Mouse (Mus musculus) intestine, embryonic 14.5 days (tissue): ENCODE data around the gene Smarca4. TPM values are rescaled to one million over a fixed set of nuclear protein-coding genes. Genes with fewer than 3 reads are reported as not detected.
A peak's percentile ranks its signal among the peaks of the same experiment; 100 is the strongest.

Source experiments
- ATAC-seq: fragments of 200-750 bp; cut with Nextera tagmentation; replicated peaks from 2 replicates; pipeline ENCODE4 v1.8.0; 2017; ENCODE audit warnings: low read depth, moderate number of reproducible peaks, moderate TSS enrichment, moderate library complexity; ENCODE audit not compliant: low FRiP score, low TSS enrichment
- DNase-seq: peaks from one replicate; pipeline ENCODE4 v3.0.0-alpha.2; 2018; ENCODE audit warnings: low spot score
- H3K27ac ChIP-seq: fragments of 300-500 bp; sonication (generic); 2 replicates; pipeline ENCODE4 v1.5.1; 2014; ENCODE audit warnings: low read depth, mild to moderate bottlenecking, control low read depth
- H3K27me3 ChIP-seq: fragments of 300-500 bp; sonication (generic); replicated peaks from 2 replicates; pipeline ENCODE4 v1.6.1; 2014; ENCODE audit warnings: low read length, control low read depth; ENCODE audit not compliant: control insufficient read depth, insufficient read depth
- H3K36me3 ChIP-seq: fragments of 300-500 bp; sonication (generic); 2 replicates; pipeline ENCODE4 v1.6.1; 2014; ENCODE audit warnings: low read length, control low read depth; ENCODE audit not compliant: control insufficient read depth, insufficient read depth
- H3K4me1 ChIP-seq: fragments of 300-500 bp; sonication (generic); replicated peaks from 2 replicates; pipeline ENCODE4 v1.6.1; 2014; ENCODE audit warnings: low read length, control low read depth, mixed read lengths; ENCODE audit not compliant: control insufficient read depth, insufficient read depth
- H3K4me2 ChIP-seq: fragments of 300-500 bp; sonication (generic); 2 replicates; pipeline ENCODE4 v1.6.1; 2014; ENCODE audit warnings: low read length
- H3K4me3 ChIP-seq: fragments of 300-500 bp; sonication (generic); 2 replicates; pipeline ENCODE4 v1.5.1; 2014; ENCODE audit warnings: low read depth, low read length, control low read depth, mixed read lengths
- H3K9ac ChIP-seq: fragments of 300-500 bp; sonication (generic); 2 replicates; pipeline ENCODE4 v1.6.1; 2014; ENCODE audit warnings: mild to moderate bottlenecking, low read length
- H3K9me3 ChIP-seq: fragments of 300-500 bp; sonication (generic); 2 replicates; pipeline ENCODE4 v1.6.1; 2016; ENCODE audit warnings: low read length, control low read depth; ENCODE audit not compliant: control insufficient read depth
- WGBS: fragments of 180-500 bp; shearing (Covaris S2); extraction: QIAGEN DNeasy Blood & Tissue Kit; methylation state at CpG from one replicate; pipeline ENCODE4 v1.1.7; 2014; 5-methylcytosine and 5-hydroxymethylcytosine counted together
- polyA plus RNA-seq: library from polyadenylated mRNA; unstranded; fragments of >200 nt; fragmentation: Nextera tagmentation; extraction: Ambion mirVana; gene quantifications from 2 replicates; pipeline ENCODE4 v1.2.1, GENCODE M21; 2014

The Smarca4 gene
- polyA plus RNA-seq, 1 experiment from 2014 or later: 92.6 TPM

- ATAC-seq (no peak), DNase-seq (no peak)
- WGBS: 85% methylated on average over 4 of the region's 4 CpGs
- H3K36me3 ChIP-seq: peaks cover 50% of the 10 kb centered on the region
- H3K4me3 ChIP-seq: no peak overlapping the region
- no peak overlapping the region for H3K9ac ChIP-seq
- H3K9me3 ChIP-seq: no peaks in the 10 kb centered on the region
- no peak overlapping the region for H3K27ac ChIP-seq
- H3K4me1 ChIP-seq: no peaks in the 10 kb centered on the region
- no peak overlapping the region for H3K4me2 ChIP-seq
- H3K27me3 ChIP-seq: no peaks in the 10 kb centered on the region
Measured at GRCm38 (mm10) chr9:21706085-21706484, 90.1 kb downstream of the Smarca4 start.

GRCm38 (mm10) chr9:21706586-21707265, 90.8 kb downstream of the Smarca4 start:
- H3K27me3 ChIP-seq: no peaks in the 10 kb centered on the region
- no peak for DNase-seq
- no peaks in the 10 kb centered on the region for H3K9me3 ChIP-seq
- peaks cover 44% of the 10 kb centered on the region for H3K36me3 ChIP-seq
- no peak overlapping the region for H3K4me3 ChIP-seq
- peak; percentile 34; the same call in 1 of the 2 replicates for ATAC-seq
- H3K4me1 ChIP-seq: no peaks in the 10 kb centered on the region
- 89% methylated on average over 8 of the region's 8 CpGs for WGBS
- no peak overlapping the region for H3K4me2 ChIP-seq
- no peak overlapping the region for H3K27ac ChIP-seq
- no peak overlapping the region for H3K9ac ChIP-seq

GRCm38 (mm10) chr9:21709340-21709739, 93.4 kb downstream of the Smarca4 start:
- H3K36me3 ChIP-seq: peaks cover 17% of the 10 kb centered on the region
- no peaks in the 10 kb centered on the region for H3K9me3 ChIP-seq
- no peak overlapping the region for H3K27ac ChIP-seq
- H3K4me1 ChIP-seq: no peaks in the 10 kb centered on the region
- H3K4me3 ChIP-seq: no peak overlapping the region
- ATAC-seq (no peak), DNase-seq (no peak)
- WGBS: 94% methylated on average over 3 of the region's 3 CpGs
- no peak overlapping the region for H3K9ac ChIP-seq
- H3K4me2 ChIP-seq: no peak overlapping the region
- H3K27me3 ChIP-seq: no peaks in the 10 kb centered on the region

- DNase-seq: no peak
- Histone ChIP-seq H3K27me3 (no peaks in the 10 kb centered on the region), H3K4me3 (no peak overlapping the region), H3K9ac (no peak overlapping the region), H3K4me2 (no peak overlapping the region), H3K27ac (peak overlapping the region; percentile 43; the same call in 1 of the 2 replicates), H3K4me1 (no peaks in the 10 kb centered on the region), H3K9me3 (0 out of 2 replicates have a peak, but pooled peaks cover 3% of the 10 kb centered on the region), H3K36me3 (no peaks in the 10 kb centered on the region)
- ATAC-seq: peak; percentile 61; the same call in 1 of the 2 replicates
- WGBS: 44% methylated on average over 4 of the region's 4 CpGs
Measured at GRCm38 (mm10) chr9:21715298-21715697, 99.3 kb downstream of the Smarca4 start.

GRCm38 (mm10) chr9:21717015-21717414, 101.0 kb downstream of the Smarca4 start:
- no peak overlapping the region for H3K27ac ChIP-seq
- WGBS: 85% methylated on average over 2 of the region's 2 CpGs
- ATAC-seq: no peak
- H3K36me3 ChIP-seq: no peaks in the 10 kb centered on the region
- DNase-seq: no peak
- no peak overlapping the region for H3K9ac ChIP-seq
- H3K9me3 ChIP-seq: 0 out of 2 replicates have a peak, but pooled peaks cover 3% of the 10 kb centered on the region
- no peak overlapping the region for H3K4me3 ChIP-seq
- H3K4me2 ChIP-seq: no peak overlapping the region
- H3K4me1 ChIP-seq: 0 out of 2 replicates have a peak, but pooled peaks cover 3% of the 10 kb centered on the region
- no peaks in the 10 kb centered on the region for H3K27me3 ChIP-seq

- WGBS: 77% methylated on average over 2 of the region's 2 CpGs
- no peak for DNase-seq
- ATAC-seq: no peak
Measured at GRCm38 (mm10) chr9:21721036-21721435, 105.1 kb downstream of the Smarca4 start.

GRCm38 (mm10) chr9:21723377-21724146, 107.6 kb downstream of the Smarca4 start, which contains the start of gene Ldlr:
Ldlr (plus strand) TSS chr9:21723483.
- WGBS: under 1% methylated on average over 47 of the region's 47 CpGs
- DNase-seq: peak; percentile 94
- Histone ChIP-seq H3K9ac (peak within 1 kb of the TSS; percentile 72), H3K36me3 (peaks cover 16% of the 10 kb centered on the region), H3K9me3 (no peaks in the 10 kb centered on the region), H3K4me2 (peak within 1 kb of the TSS; percentile 86), H3K27ac (peak within 1 kb of the TSS; percentile 96), H3K4me3 (peak within 1 kb of the TSS; percentile 68), H3K4me1 (peaks cover 23% of the 10 kb centered on the region), H3K27me3 (no peaks in the 10 kb centered on the region)
- peak; percentile 87 for ATAC-seq

More at GRCm38 (mm10) chr9:21721036-21721435, 105.1 kb downstream of the Smarca4 start:
- H3K4me3 ChIP-seq: no peak overlapping the region
- H3K9me3 ChIP-seq: 0 out of 2 replicates have a peak, but pooled peaks cover 3% of the 10 kb centered on the region
- no peak overlapping the region for H3K4me2 ChIP-seq
- H3K27ac ChIP-seq: no peak overlapping the region
- no peaks in the 10 kb centered on the region for H3K36me3 ChIP-seq
- H3K4me1 ChIP-seq: peaks cover 17% of the 10 kb centered on the region
- no peak overlapping the region for H3K9ac ChIP-seq
- no peaks in the 10 kb centered on the region for H3K27me3 ChIP-seq

- Histone ChIP-seq H3K4me3 (peak overlapping the region; percentile 68), H3K9ac (peak overlapping the region; percentile 72), H3K4me1 (peaks cover 23% of the 10 kb centered on the region), H3K4me2 (peak overlapping the region; percentile 86), H3K36me3 (peaks cover 16% of the 10 kb centered on the region), H3K9me3 (no peaks in the 10 kb centered on the region), H3K27ac (peak overlapping the region; percentile 96), H3K27me3 (no peaks in the 10 kb centered on the region)
- ATAC-seq: peak; percentile 91
- DNase-seq: peak; percentile 96
- WGBS: under 1% methylated on average over 18 of the region's 18 CpGs
Measured at GRCm38 (mm10) chr9:21724147-21724536, 108.2 kb downstream of the Smarca4 start.
